Mouse (Mus musculus) olfactory bulb, adult 2 months (tissue): ENCODE results near the gene Sspo. TPM values are rescaled to one million over a fixed set of nuclear protein-coding genes. Genes with fewer than 3 reads are reported as not detected.
"Not testable (repeated sequence)": the region's sequence is repeated elsewhere in the genome, so short reads cannot be mapped to it uniquely, and the experiment has no call there.

ENCODE experiments used
- H3K27ac ChIP-seq: fragments of 200-500 bp; 2 replicates; pipeline ENCODE4 v1.5.1; 2012; ENCODE audit warnings: low read depth, low read length; ENCODE audit not compliant: insufficient read depth
- H3K4me1 ChIP-seq: fragments of 200-500 bp; 2 replicates; pipeline ENCODE4 v1.6.1; 2012; ENCODE audit warnings: low read length; ENCODE audit not compliant: control insufficient read depth, insufficient read depth
- H3K4me3 ChIP-seq: fragments of 200-500 bp; 2 replicates; pipeline ENCODE4 v1.5.1; 2012; ENCODE audit warnings: mild to moderate bottlenecking, low read depth, low read length, moderate library complexity; ENCODE audit not compliant: insufficient read depth
- CTCF ChIP-seq: fragments of 200-500 bp; IDR thresholded peaks from 2 replicates; pipeline ENCODE4 v1.5.1; 2012; ENCODE audit warnings: low read depth, mild to moderate bottlenecking, low read length, moderate library complexity; ENCODE audit not compliant: insufficient read depth
- POLR2A ChIP-seq: fragments of 200-500 bp; IDR thresholded peaks from 2 replicates; pipeline ENCODE4 v1.6.1; 2012; ENCODE audit warnings: mild to moderate bottlenecking, low read depth, low read length, moderate library complexity; ENCODE audit not compliant: insufficient read depth
- WGBS: fragments of 180-500 bp; shearing (Covaris S2); methylation state at CpG from one replicate; pipeline ENCODE4 v1.1.7; 2018; 5-methylcytosine and 5-hydroxymethylcytosine counted together
- polyA plus RNA-seq: library from polyadenylated mRNA; stranded (reverse); fragments of >200 nt; gene quantifications from 2 replicates; pipeline ENCODE4 v1.2.4, GENCODE M21; 2012; ENCODE audit warnings: low replicate concordance; ENCODE audit not compliant: missing spikeins, insufficient read depth, insufficient read length

Gene Sspo
- polyA plus RNA-seq, 1 experiment, result not detected

DNA sequence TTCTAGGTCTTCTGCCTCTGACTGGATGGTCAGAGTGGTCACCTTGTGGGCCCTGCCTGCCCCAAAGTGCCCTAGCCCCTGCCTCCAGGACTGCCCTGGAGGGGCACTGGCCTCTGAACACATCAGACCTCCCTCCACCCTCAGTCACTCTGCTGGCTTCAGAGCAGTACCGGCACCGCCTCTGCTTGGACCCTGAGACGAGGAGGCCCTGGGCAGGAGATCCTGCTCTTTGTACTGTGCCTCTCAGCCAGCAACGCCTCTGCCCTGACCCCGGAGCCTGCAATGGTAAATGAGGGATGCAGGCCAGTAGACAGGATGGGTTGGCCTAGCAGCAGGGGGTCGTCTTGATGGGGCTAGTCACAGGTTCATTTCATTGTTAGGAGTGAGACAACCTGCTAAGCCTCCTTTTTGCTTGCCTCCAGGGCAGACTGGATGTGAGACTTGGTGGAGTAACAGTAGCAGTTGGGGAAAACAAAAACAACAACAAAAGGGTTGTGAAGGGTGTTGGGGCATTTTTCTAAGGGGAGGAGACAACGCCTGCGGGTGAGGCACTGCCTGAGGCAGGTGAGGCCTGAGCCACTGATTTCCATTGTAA lies 45.2 kb downstream of the Sspo start:
- WGBS, result 38% methylated on average over 8 of the region's 8 CpGs
- Histone ChIP-seq H3K4me3 (no peak overlapping the region), H3K27ac (no peak overlapping the region), H3K4me1 (peaks cover 9% of the 10 kb centered on the region)
- TF ChIP-seq POLR2A (no peak), CTCF (no peak)

DNA sequence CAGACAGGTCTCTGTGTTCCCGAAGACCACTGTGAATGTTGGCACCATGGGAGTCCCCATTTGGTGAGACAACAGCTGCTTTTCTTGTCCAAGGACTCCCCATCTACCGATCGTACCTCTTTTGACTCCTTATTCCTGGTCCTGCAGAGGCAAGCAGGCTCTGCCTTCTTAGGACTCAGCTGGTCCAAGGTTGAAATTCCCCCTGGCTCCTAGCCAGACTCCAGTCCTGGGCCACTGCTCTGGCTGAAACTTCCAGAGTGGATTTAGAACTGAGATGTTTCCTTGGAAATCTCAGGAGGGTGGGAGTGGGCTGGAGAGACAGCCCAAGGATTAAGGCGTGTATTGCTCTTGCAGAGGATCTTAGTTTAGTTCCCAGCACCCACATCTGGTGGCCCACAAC lies 49.5 kb downstream of the Sspo start:
- H3K27ac ChIP-seq, result no peak overlapping the region
- no peak for TF ChIP-seq POLR2A
- TF ChIP-seq CTCF, result no peak
- 91% methylated on average over 4 of the region's 4 CpGs for WGBS

DNA sequence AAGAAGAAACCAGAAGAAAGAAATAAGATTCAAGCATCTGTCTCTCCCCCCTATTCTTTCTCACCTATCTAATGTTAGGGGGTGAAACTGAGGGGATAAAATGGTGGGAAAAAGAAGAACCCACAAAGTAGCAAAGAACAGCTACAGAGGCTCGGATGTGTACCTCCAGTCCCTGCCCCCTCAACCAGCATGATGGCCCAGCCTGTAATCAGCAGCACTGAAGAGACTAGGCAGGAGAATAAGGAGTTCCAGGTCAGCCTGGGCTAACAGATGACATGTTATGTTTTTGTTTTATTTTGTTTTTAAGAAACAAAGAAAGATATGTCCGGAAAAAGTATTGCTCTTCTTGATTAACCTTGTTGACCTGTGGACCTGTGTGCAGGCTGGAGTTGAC lies 55.8 kb downstream of the Sspo start:
- H3K27ac ChIP-seq, result no peak overlapping the region
- TF ChIP-seq POLR2A, result no peak
- TF ChIP-seq CTCF, result no peak

More for the DNA sequence above, 49.5 kb downstream of the Sspo start:
- H3K4me3 ChIP-seq, result no peak overlapping the region
- no peaks in the 10 kb centered on the region for H3K4me1 ChIP-seq

GRCm38 (mm10) chr6:48504241-48504854 lies 56.3 kb downstream of the Sspo start:
- Histone ChIP-seq H3K4me1 (no peaks in the 10 kb centered on the region), H3K27ac (no peak overlapping the region), H3K4me3 (peak overlapping the region; percentile 94)
- TF ChIP-seq POLR2A (0 out of 2 replicates have a peak, but pooled peaks have one; percentile 24), CTCF (no peak)
- WGBS, result under 1% methylated on average over 26 of the region's 26 CpGs

More for the DNA sequence above, 55.8 kb downstream of the Sspo start:
- Histone ChIP-seq H3K4me1 (no peaks in the 10 kb centered on the region), H3K4me3 (no peak overlapping the region)
- 5% methylated on average over 2 of the region's 2 CpGs for WGBS

DNA sequence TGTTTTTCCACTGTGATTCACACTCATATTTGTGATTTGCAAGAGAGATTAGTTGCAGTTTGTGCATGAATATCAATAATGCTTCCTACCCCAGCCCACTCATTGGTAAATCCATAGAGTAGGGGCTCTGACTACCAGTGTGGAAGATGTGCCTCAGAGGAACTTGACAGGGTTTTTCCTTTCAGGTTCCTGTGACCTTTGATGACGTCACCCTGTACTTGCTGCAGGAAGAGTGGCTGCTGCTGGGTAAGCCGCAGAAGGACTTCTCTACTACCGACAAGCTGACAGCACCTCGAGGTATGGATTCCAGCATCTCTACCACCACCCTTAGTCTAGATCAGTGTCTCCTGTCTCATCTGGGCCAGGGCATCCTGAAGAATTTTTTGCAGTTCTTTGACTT lies 60.1 kb downstream of the Sspo start:
- TF ChIP-seq POLR2A, result no peak
- TF ChIP-seq CTCF, result no peak
- Histone ChIP-seq H3K4me3 (no peak overlapping the region), H3K4me1 (no peaks in the 10 kb centered on the region), H3K27ac (no peak overlapping the region)
- 75% methylated on average over 4 of the region's 4 CpGs for WGBS

- TF ChIP-seq POLR2A (no peak), CTCF (no peak)
- Histone ChIP-seq H3K4me3 (no peak overlapping the region), H3K4me1 (no peaks in the 10 kb centered on the region), H3K27ac (no peak overlapping the region)
- 76% methylated on average over 4 of the region's 4 CpGs for WGBS
Measured at GRCm38 (mm10) chr6:48510426-48510825, 62.4 kb downstream of the Sspo start.

DNA sequence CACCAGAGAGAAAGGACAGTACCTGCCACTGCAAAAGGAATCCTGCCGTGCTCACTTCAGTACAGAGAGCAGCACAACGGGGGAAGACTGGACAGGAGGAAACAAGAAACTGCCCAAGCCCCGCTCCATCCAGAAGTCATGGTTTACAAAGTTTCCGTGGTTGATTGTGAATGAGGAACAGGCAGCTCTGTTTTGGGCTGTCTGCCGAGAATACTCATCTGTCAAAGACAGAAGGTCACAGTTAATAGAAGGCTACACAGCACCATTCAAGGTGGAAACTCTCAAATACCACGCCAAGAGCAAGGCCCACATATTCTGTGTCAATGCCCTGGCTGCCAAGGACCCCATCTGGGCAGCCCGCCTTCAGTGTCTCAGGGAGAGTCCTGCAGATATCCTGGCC lies 63.8 kb downstream of the Sspo start:
- no peak overlapping the region for H3K27ac ChIP-seq
- no peaks in the 10 kb centered on the region for H3K4me1 ChIP-seq
- H3K4me3 ChIP-seq, result no peak overlapping the region
- no peak for TF ChIP-seq POLR2A
- TF ChIP-seq CTCF, result no peak
- 86% methylated on average over 7 of the region's 7 CpGs for whole genome bisulfite sequencing

DNA sequence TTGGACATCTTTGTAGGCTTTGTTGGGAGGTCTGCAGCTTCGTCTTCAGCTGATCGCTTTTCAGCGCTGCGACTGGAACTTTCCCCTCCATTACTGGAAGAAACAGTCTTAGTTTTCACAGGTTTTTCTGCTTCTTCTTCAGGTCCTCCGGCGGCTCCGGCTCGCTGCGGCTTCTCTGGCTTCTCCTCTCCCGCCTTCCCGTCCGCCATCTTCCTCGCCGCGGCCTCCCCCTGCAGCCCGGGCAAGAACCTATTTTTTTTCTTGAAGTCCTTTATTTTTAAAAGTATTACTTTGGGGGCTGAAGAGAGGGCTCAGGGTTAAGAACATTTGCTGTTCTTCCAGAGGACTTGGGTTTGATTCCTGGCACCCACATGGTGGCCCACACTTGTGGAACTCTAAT lies 76.9 kb downstream of the Sspo start:
- 98% methylated on average over 16 of the region's 16 CpGs for WGBS

GRCm38 (mm10) chr6:48527901-48528300 lies 79.9 kb downstream of the Sspo start:
- no peak for TF ChIP-seq POLR2A
- no peak for TF ChIP-seq CTCF
- peaks cover 13% of the 10 kb centered on the region for H3K4me1 ChIP-seq
- H3K27ac ChIP-seq, result no peak overlapping the region
- WGBS, result 68% methylated on average over 9 of the region's 9 CpGs
- H3K4me3 ChIP-seq, result no peak overlapping the region

More for the DNA sequence above, 76.9 kb downstream of the Sspo start:
- H3K27ac ChIP-seq, H3K4me1 ChIP-seq, H3K4me3 ChIP-seq: not testable (repeated sequence)

GRCm38 (mm10) chr6:48529261-48529660 lies 81.2 kb downstream of the Sspo start:
- TF ChIP-seq POLR2A (no peak), CTCF (no peak)
- Histone ChIP-seq H3K27ac (no peak overlapping the region), H3K4me1 (peaks cover 13% of the 10 kb centered on the region), H3K4me3 (no peak overlapping the region)
- 81% methylated on average over 14 of the region's 14 CpGs for WGBS
